8 mouse cellular contexts compared by ENCODE assay signal in the genomic region with DNA sequence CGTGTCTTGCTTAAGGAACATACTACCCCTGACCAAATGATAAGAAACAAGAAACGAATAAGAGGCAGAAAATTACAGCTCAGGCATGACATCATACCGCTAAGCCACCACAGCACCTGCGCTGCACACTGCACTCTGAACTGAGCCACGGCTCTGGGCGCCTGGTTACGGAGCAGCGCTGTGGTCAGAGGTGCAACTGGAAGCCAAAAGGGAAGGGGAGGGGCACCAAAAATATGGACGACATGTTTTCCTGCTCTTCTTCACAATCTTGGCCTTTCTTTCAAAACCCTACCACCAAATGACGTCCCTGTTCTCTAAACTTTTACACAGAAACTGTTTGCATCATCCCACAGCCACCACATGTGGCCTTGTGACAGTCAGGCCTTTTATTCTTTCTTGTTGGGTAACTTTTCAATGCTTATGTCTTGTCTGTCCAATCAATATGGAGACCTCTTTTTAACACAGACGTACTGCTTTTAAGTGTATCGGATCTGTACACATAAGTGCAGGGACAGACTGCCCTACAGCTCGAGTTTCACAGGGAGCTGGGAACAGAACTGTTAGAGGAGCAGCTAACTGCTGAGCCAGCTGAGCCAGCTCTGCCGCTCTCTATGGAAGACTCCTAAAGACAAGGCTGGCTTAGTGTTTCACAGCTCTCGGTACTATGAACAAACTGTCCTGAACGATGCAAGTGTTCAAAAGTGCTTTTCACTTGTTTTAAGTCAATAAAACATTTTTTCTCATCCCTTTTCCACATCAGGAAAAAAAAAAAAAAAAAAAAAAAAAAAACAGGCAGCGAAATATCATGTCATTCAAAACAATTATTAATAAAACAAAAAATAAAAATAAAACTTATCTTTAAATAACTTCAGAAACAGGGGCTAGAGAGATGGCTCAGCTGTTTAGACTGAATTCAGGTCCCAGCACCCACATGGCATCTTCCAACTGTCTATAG. TPM values are rescaled to one million over a fixed set of nuclear protein-coding genes. Genes with fewer than 3 reads are reported as not detected.
DNase-seq lines count a peak whose midpoint lies in the region; ATAC-seq and TF ChIP-seq lines count a peak whose summit lies in the region.

No protein-coding gene starts in this region.

- H3K27me3 ChIP-seq in heart, embryonic 14.5 days (ENCODE audit: control insufficient read depth, insufficient read depth, low read length) = no peaks in the 10 kb centered on the region
- no peaks in the 10 kb centered on the region for H3K27me3 ChIP-seq in splenic B cell, adult 2 months (ENCODE audit: control insufficient read depth, insufficient read depth, low read length, poor library complexity, severe bottlenecking)
- no peaks in the 10 kb centered on the region for H3K27me3 ChIP-seq in forebrain, embryonic 10.5 days (ENCODE audit: poor library complexity, severe bottlenecking)
- H3K27me3 ChIP-seq in forebrain, postnatal 0 days (ENCODE audit: insufficient read depth, low read length) = no peaks in the 10 kb centered on the region

- DNase-seq in heart, adult 9 months (ENCODE audit: low spot score in 2 of 2) = no peak
- DNase-seq in R1 (ENCODE audit: low read depth, low spot score) (peak; percentile 74), liver (peak; percentile 41)
- DNase-seq in splenic B cell, adult 2 months (ENCODE audit: low read depth, low spot score) = peak; percentile 82
- DNase-seq in layer of hippocampus, postnatal 25 days (ENCODE audit: extremely low spot score in 1 of 2, low spot score in 1 of 2) = no peak
- DNase-seq in forebrain, embryonic 10.5 days (ENCODE audit: extremely low spot score, low spot score) = no peak
- DNase-seq in forebrain, postnatal 0 days = no peak

- ATAC-seq in heart, embryonic 14.5 days (ENCODE audit: insufficient number of reproducible peaks, insufficient read depth, low FRiP score, low read depth) = no peak
- ATAC-seq in forebrain, postnatal 0 days = no peak

- peaks cover 41 to 72% of the 10 kb centered on the region in 2 experiments for H3K4me1 ChIP-seq in heart, embryonic 14.5 days (ENCODE audit: control insufficient read depth in 2 of 2, insufficient read depth in 2 of 2, low read length in 2 of 2)
- H3K4me1 ChIP-seq in forebrain, embryonic 10.5 days = peaks cover 31% of the 10 kb centered on the region
- H3K4me1 ChIP-seq in forebrain, postnatal 0 days (ENCODE audit: insufficient read depth) = no peaks in the 10 kb centered on the region

- peak overlapping the region; percentile 68 to 74 for H3K27ac ChIP-seq in heart, embryonic 14.5 days (replicated peaks in 1 of 2; ENCODE audit: control insufficient read depth in 1 of 2, insufficient read depth in 1 of 2, low read depth in 2 of 2, low read length in 2 of 2)
- no peak overlapping the region for H3K27ac ChIP-seq in forebrain, embryonic 10.5 days
- H3K27ac ChIP-seq in forebrain, postnatal 0 days (ENCODE audit: low read depth, low read length) = no peak overlapping the region

- H3K4me2 ChIP-seq in heart, embryonic 14.5 days (ENCODE audit: low read length) = no peak overlapping the region
- no peak overlapping the region for H3K4me2 ChIP-seq in forebrain, postnatal 0 days (ENCODE audit: low read depth)

- 70% methylated on average over 17 of the region's 17 CpGs for WGBS in heart, embryonic 14.5 days
- 85% methylated on average over 17 of the region's 17 CpGs for WGBS in forebrain, embryonic 10.5 days
- WGBS in forebrain, postnatal 0 days = 80% methylated on average over 17 of the region's 17 CpGs

- H3K36me3 ChIP-seq in heart, embryonic 14.5 days (ENCODE audit: control insufficient read depth, insufficient read depth, low read length) = no peaks in the 10 kb centered on the region
- no peaks in the 10 kb centered on the region; the same call in 1 of the 2 replicates for H3K36me3 ChIP-seq in splenic B cell, adult 2 months (ENCODE audit: control insufficient read depth, insufficient read depth, low read length, poor library complexity, severe bottlenecking)
- H3K36me3 ChIP-seq in forebrain, embryonic 10.5 days (replicated peaks) = no peaks in the 10 kb centered on the region
- H3K36me3 ChIP-seq in forebrain, postnatal 0 days (ENCODE audit: insufficient read depth) = no peaks in the 10 kb centered on the region

- H3K9ac ChIP-seq in heart, embryonic 14.5 days (ENCODE audit: low read length) = no peak overlapping the region
- H3K9ac ChIP-seq in forebrain, postnatal 0 days = no peak overlapping the region

- H3K4me3 ChIP-seq in heart, embryonic 14.5 days (ENCODE audit: control insufficient read depth in 1 of 2, insufficient read depth in 1 of 2, low read depth in 1 of 2, low read length in 2 of 2) = no peak overlapping the region
- H3K4me3 ChIP-seq in forebrain, embryonic 10.5 days = no peak overlapping the region
- no peak overlapping the region for H3K4me3 ChIP-seq in forebrain, postnatal 0 days (ENCODE audit: low read depth, low read length)

- H3K9me3 ChIP-seq in heart, embryonic 14.5 days (ENCODE audit: control insufficient read depth, low read length) = no peaks in the 10 kb centered on the region
- H3K9me3 ChIP-seq in forebrain, embryonic 10.5 days = no peaks in the 10 kb centered on the region
- H3K9me3 ChIP-seq in forebrain, postnatal 0 days (ENCODE audit: low read length) = no peaks in the 10 kb centered on the region

- TF ChIP-seq CTCF in forebrain, postnatal 0 days (IDR thresholded peaks at IDR 0.05; ENCODE audit: low read depth) = no peak

RNA-seq across cellular contexts. Expression of a gene that starts 43.3 kb away (rescaled TPM):
- polyA plus RNA-seq in heart, embryonic 14.5 days (2014; fragmentation: Nextera tagmentation; extraction: Ambion mirVana) = 39.4 and 40.0 TPM in 2 replicates
- total RNA-seq in layer of hippocampus, postnatal 25 days (2021) = 10 to 100 TPM; 15.9 to 23.3 TPM
- 29.1 TPM in 2 replicates for polyA plus RNA-seq in forebrain, embryonic 10.5 days (2016; fragmentation: Nextera tagmentation; extraction: Ambion mirVana)
- 30.1 and 35.9 TPM in 2 replicates for total RNA-seq in forebrain, postnatal 0 days (2014; rRNA removed)
- polyA plus RNA-seq in forebrain, postnatal 0 days (2015; fragmentation: Nextera tagmentation; extraction: Ambion mirVana) = 8.6 and 11.5 TPM in 2 replicates

Comparison
In these comparisons a context has a peak if more than half of its experiments do, and no peak if none do; other contexts are left out.
1. H3K27ac ChIP-seq: peak in heart, embryonic 14.5 days (2 of 2); none in forebrain, embryonic 10.5 days (single experiment) and forebrain, postnatal 0 days (single experiment).
2. DNase-seq: peak in R1 (single experiment), liver (single experiment) and splenic B cell, adult 2 months (single experiment); none in heart, adult 9 months (0 of 2), layer of hippocampus, postnatal 25 days (0 of 2), forebrain, embryonic 10.5 days (single experiment) and forebrain, postnatal 0 days (single experiment).